Mouse (Mus musculus): Measurements from ENCODE around the gene Adam12. TPM values are rescaled to one million over a fixed set of nuclear protein-coding genes. Genes with fewer than 3 reads are reported as not detected.
A peak's percentile ranks its signal among the peaks of the same experiment; 100 is the strongest.

Gene Adam12
- polyA plus RNA-seq, 1 experiment = 4.1 TPM

- TF ChIP-seq CTCF (conservative IDR thresholded peaks at IDR 0.05; ENCODE audit: insufficient read depth, insufficient read length, low read depth, low read length) (no peak), POLR2A (IDR thresholded peaks at IDR 0.05; ENCODE audit: low read depth, low read length) (no peak)
- Histone ChIP-seq H3K27me3 (replicated peaks; ENCODE audit: control insufficient read depth, insufficient read depth, low read length) (no peaks in the 10 kb centered on the region), H3K4me1 (ENCODE audit: control insufficient read depth, insufficient read depth, low read length) (no peaks in the 10 kb centered on the region), H3K36me3 (ENCODE audit: control insufficient read depth, insufficient read depth, low read length) (no peaks in the 10 kb centered on the region), H3K27ac (ENCODE audit: insufficient read depth, low read depth, low read length) (no peak overlapping the region), H3K4me3 (ENCODE audit: insufficient read depth, low read depth, low read length) (no peak overlapping the region)
- no peak for DNase-seq
- WGBS = 93% methylated on average over 2 of the region's 2 CpGs
Observed at GRCm38 (mm10) chr7:134033939-134034338, 198.0 kb downstream of the Adam12 start.

GRCm38 (mm10) chr7:134032959-134033366 lies 199.0 kb downstream of the Adam12 start:
- WGBS = 41% methylated on average over 6 of the region's 6 CpGs
- Histone ChIP-seq H3K36me3 (ENCODE audit: control insufficient read depth, insufficient read depth, low read length) (no peaks in the 10 kb centered on the region), H3K27me3 (replicated peaks; ENCODE audit: control insufficient read depth, insufficient read depth, low read length) (no peaks in the 10 kb centered on the region), H3K27ac (ENCODE audit: insufficient read depth, low read depth, low read length) (no peak overlapping the region), H3K4me1 (ENCODE audit: control insufficient read depth, insufficient read depth, low read length) (no peaks in the 10 kb centered on the region), H3K4me3 (ENCODE audit: insufficient read depth, low read depth, low read length) (no peak overlapping the region)
- DNase-seq = no peak
- TF ChIP-seq POLR2A (IDR thresholded peaks at IDR 0.05; ENCODE audit: low read depth, low read length) (no peak), CTCF (conservative IDR thresholded peaks at IDR 0.05; ENCODE audit: insufficient read depth, insufficient read length, low read depth, low read length) (no peak)

- 94% methylated on average over 6 of the region's 6 CpGs for WGBS
- TF ChIP-seq POLR2A (IDR thresholded peaks at IDR 0.05; ENCODE audit: low read depth, low read length) = no peak
- no peak for TF ChIP-seq CTCF (conservative IDR thresholded peaks at IDR 0.05; ENCODE audit: insufficient read depth, insufficient read length, low read depth, low read length)
Observed at GRCm38 (mm10) chr7:134031787-134032186, 200.2 kb downstream of the Adam12 start.

GRCm38 (mm10) chr7:134031256-134031655 lies 200.7 kb downstream of the Adam12 start:
- no peaks in the 10 kb centered on the region for H3K27me3 ChIP-seq (replicated peaks; ENCODE audit: control insufficient read depth, insufficient read depth, low read length)
- DNase-seq = no peak
- H3K27ac ChIP-seq (ENCODE audit: insufficient read depth, low read depth, low read length) = no peak overlapping the region
- H3K4me1 ChIP-seq (ENCODE audit: control insufficient read depth, insufficient read depth, low read length) = 0 out of 2 replicates have a peak, but pooled peaks cover 2% of the 10 kb centered on the region
- no peak overlapping the region for H3K4me3 ChIP-seq (ENCODE audit: insufficient read depth, low read depth, low read length)
- no peaks in the 10 kb centered on the region for H3K36me3 ChIP-seq (ENCODE audit: control insufficient read depth, insufficient read depth, low read length)
- WGBS = 84% methylated on average over 2 of the region's 2 CpGs
- TF ChIP-seq POLR2A (IDR thresholded peaks at IDR 0.05; ENCODE audit: low read depth, low read length) (no peak), CTCF (conservative IDR thresholded peaks at IDR 0.05; ENCODE audit: insufficient read depth, insufficient read length, low read depth, low read length) (no peak)

More at GRCm38 (mm10) chr7:134031787-134032186, 200.2 kb downstream of the Adam12 start:
- DNase-seq = no peak
- Histone ChIP-seq H3K4me3 (ENCODE audit: insufficient read depth, low read depth, low read length) (no peak overlapping the region), H3K4me1 (ENCODE audit: control insufficient read depth, insufficient read depth, low read length) (0 out of 2 replicates have a peak, but pooled peaks cover 2% of the 10 kb centered on the region), H3K36me3 (ENCODE audit: control insufficient read depth, insufficient read depth, low read length) (no peaks in the 10 kb centered on the region), H3K27ac (ENCODE audit: insufficient read depth, low read depth, low read length) (no peak overlapping the region), H3K27me3 (replicated peaks; ENCODE audit: control insufficient read depth, insufficient read depth, low read length) (no peaks in the 10 kb centered on the region)

GRCm38 (mm10) chr7:134028281-134028830 lies 203.6 kb downstream of the Adam12 start:
- Histone ChIP-seq H3K27me3 (replicated peaks; ENCODE audit: control insufficient read depth, insufficient read depth, low read length) (no peaks in the 10 kb centered on the region), H3K36me3 (ENCODE audit: control insufficient read depth, insufficient read depth, low read length) (no peaks in the 10 kb centered on the region), H3K4me3 (ENCODE audit: insufficient read depth, low read depth, low read length) (no peak overlapping the region), H3K27ac (ENCODE audit: insufficient read depth, low read depth, low read length) (0 out of 2 replicates have a peak overlapping the region, but pooled peaks have one; percentile 16), H3K4me1 (ENCODE audit: control insufficient read depth, insufficient read depth, low read length) (0 out of 2 replicates have a peak, but pooled peaks cover 5% of the 10 kb centered on the region)
- no peak for DNase-seq
- TF ChIP-seq POLR2A (IDR thresholded peaks at IDR 0.05; ENCODE audit: low read depth, low read length) (no peak), CTCF (conservative IDR thresholded peaks at IDR 0.05; ENCODE audit: insufficient read depth, insufficient read length, low read depth, low read length) (no peak)
- 69% methylated on average over 7 of the region's 7 CpGs for WGBS

GRCm38 (mm10) chr7:134027020-134027415 lies 204.9 kb downstream of the Adam12 start:
- DNase-seq = no peak
- WGBS = 78% methylated on average over 5 of the region's 5 CpGs
- H3K36me3 ChIP-seq (ENCODE audit: control insufficient read depth, insufficient read depth, low read length) = no peaks in the 10 kb centered on the region
- no peak overlapping the region for H3K4me3 ChIP-seq (ENCODE audit: insufficient read depth, low read depth, low read length)
- H3K27me3 ChIP-seq (replicated peaks; ENCODE audit: control insufficient read depth, insufficient read depth, low read length) = no peaks in the 10 kb centered on the region
- TF ChIP-seq CTCF (conservative IDR thresholded peaks at IDR 0.05; ENCODE audit: insufficient read depth, insufficient read length, low read depth, low read length) = no peak
- no peak for TF ChIP-seq POLR2A (IDR thresholded peaks at IDR 0.05; ENCODE audit: low read depth, low read length)
- peaks cover 9% of the 10 kb centered on the region; the same call in 1 of the 2 replicates for H3K4me1 ChIP-seq (ENCODE audit: control insufficient read depth, insufficient read depth, low read length)
- H3K27ac ChIP-seq (ENCODE audit: insufficient read depth, low read depth, low read length) = no peak overlapping the region

GRCm38 (mm10) chr7:134026200-134027019 lies 205.5 kb downstream of the Adam12 start:
- Histone ChIP-seq H3K36me3 (ENCODE audit: control insufficient read depth, insufficient read depth, low read length) (no peaks in the 10 kb centered on the region), H3K4me3 (ENCODE audit: insufficient read depth, low read depth, low read length) (no peak overlapping the region), H3K4me1 (ENCODE audit: control insufficient read depth, insufficient read depth, low read length) (peaks cover 9% of the 10 kb centered on the region; the same call in 1 of the 2 replicates), H3K27ac (ENCODE audit: insufficient read depth, low read depth, low read length) (peak overlapping the region; percentile 48; the same call in 1 of the 2 replicates), H3K27me3 (replicated peaks; ENCODE audit: control insufficient read depth, insufficient read depth, low read length) (no peaks in the 10 kb centered on the region)
- no peak for TF ChIP-seq CTCF (conservative IDR thresholded peaks at IDR 0.05; ENCODE audit: insufficient read depth, insufficient read length, low read depth, low read length)
- TF ChIP-seq POLR2A (IDR thresholded peaks at IDR 0.05; ENCODE audit: low read depth, low read length) = no peak
- 50% methylated on average over 16 of the region's 16 CpGs for WGBS
- DNase-seq = peak; percentile 51
